Mouse (Mus musculus) midbrain, embryonic 12.5 days (tissue): Measurements from ENCODE around the gene Itpr2. TPM values are rescaled to one million over a fixed set of nuclear protein-coding genes. Genes with fewer than 3 reads are reported as not detected.
A peak's percentile ranks its signal among the peaks of the same experiment; 100 is the strongest.

Source experiments
- ATAC-seq: fragments of 200-750 bp; cut with Nextera tagmentation; 2 replicates; pipeline ENCODE4 v1.8.0; 2017; ENCODE audit warnings: low read depth, moderate TSS enrichment, moderate library complexity; ENCODE audit not compliant: low FRiP score
- H3K27ac ChIP-seq: fragments of 300-500 bp; sonication (generic); replicated peaks from 2 replicates; pipeline ENCODE4 v1.5.1; 2016; ENCODE audit warnings: mild to moderate bottlenecking
- H3K27me3 ChIP-seq: fragments of 300-500 bp; sonication (generic); 2 replicates; pipeline ENCODE4 v1.6.1; 2016; ENCODE audit warnings: mild to moderate bottlenecking
- H3K36me3 ChIP-seq: fragments of 300-500 bp; sonication (generic); 2 replicates; pipeline ENCODE4 v1.6.1; 2016
- H3K4me1 ChIP-seq: fragments of 300-500 bp; sonication (generic); 2 replicates; pipeline ENCODE4 v1.6.1; 2016
- H3K4me2 ChIP-seq: fragments of 300-500 bp; sonication (generic); replicated peaks from 2 replicates; pipeline ENCODE4 v1.6.1; 2016; ENCODE audit warnings: mild to moderate bottlenecking, moderate library complexity
- H3K4me3 ChIP-seq: fragments of 300-500 bp; sonication (generic); 2 replicates; pipeline ENCODE4 v1.5.1; 2016; ENCODE audit warnings: mild to moderate bottlenecking
- H3K9ac ChIP-seq: fragments of 300-500 bp; sonication (generic); replicated peaks from 2 replicates; pipeline ENCODE4 v1.6.1; 2016; ENCODE audit warnings: mild to moderate bottlenecking, moderate library complexity
- H3K9me3 ChIP-seq: fragments of 300-500 bp; sonication (generic); 2 replicates; pipeline ENCODE4 v1.6.1; 2016; ENCODE audit warnings: mild to moderate bottlenecking
- WGBS: fragments of 180-500 bp; shearing (Covaris S2); methylation state at CpG from one replicate; pipeline ENCODE4 v1.1.7; 2016; 5-methylcytosine and 5-hydroxymethylcytosine counted together
- polyA plus RNA-seq: library from polyadenylated mRNA; unstranded; fragments of >200 nt; fragmentation: Nextera tagmentation; extraction: Ambion mirVana; gene quantifications from 2 replicates; pipeline ENCODE4 v1.2.1, GENCODE M21; 2016

The Itpr2 gene
- polyA plus RNA-seq, 1 experiment from 2014 or later = 5.1 TPM

- 4% methylated on average over 12 of the region's 12 CpGs for WGBS
Observed at GRCm38 (mm10) chr6:146114731-146115302, 387.2 kb downstream of the Itpr2 start.

GRCm38 (mm10) chr6:146114071-146114470, 388.0 kb downstream of the Itpr2 start:
- peaks cover 45% of the 10 kb centered on the region for H3K4me1 ChIP-seq
- no peaks in the 10 kb centered on the region for H3K9me3 ChIP-seq
- WGBS = 83% methylated on average over 3 of the region's 3 CpGs
- H3K36me3 ChIP-seq = no peaks in the 10 kb centered on the region
- peak overlapping the region; percentile 43; the same call in 1 of the 2 replicates for H3K27ac ChIP-seq
- no peak overlapping the region for H3K4me3 ChIP-seq
- H3K27me3 ChIP-seq = no peaks in the 10 kb centered on the region
- H3K4me2 ChIP-seq = no peak overlapping the region
- ATAC-seq = no peak
- no peak overlapping the region for H3K9ac ChIP-seq

More at GRCm38 (mm10) chr6:146114731-146115302, 387.2 kb downstream of the Itpr2 start:
- peak; percentile 84 for ATAC-seq
- Histone ChIP-seq H3K27me3 (no peaks in the 10 kb centered on the region), H3K9me3 (no peaks in the 10 kb centered on the region), H3K27ac (peak overlapping the region; percentile 80), H3K4me1 (peaks cover 45% of the 10 kb centered on the region), H3K36me3 (no peaks in the 10 kb centered on the region), H3K4me2 (peak overlapping the region; percentile 40), H3K9ac (no peak overlapping the region), H3K4me3 (0 out of 2 replicates have a peak overlapping the region, but pooled peaks have one; percentile 10)

GRCm38 (mm10) chr6:146113085-146113484, 388.9 kb downstream of the Itpr2 start:
- Histone ChIP-seq H3K9me3 (no peaks in the 10 kb centered on the region), H3K4me3 (no peak overlapping the region), H3K27me3 (no peaks in the 10 kb centered on the region), H3K4me1 (peaks cover 45% of the 10 kb centered on the region), H3K9ac (no peak overlapping the region), H3K27ac (0 out of 2 replicates have a peak overlapping the region, but pooled peaks have one; percentile 6), H3K4me2 (no peak overlapping the region), H3K36me3 (no peaks in the 10 kb centered on the region)
- WGBS = 92% methylated on average over 4 of the region's 4 CpGs
- no peak for ATAC-seq

GRCm38 (mm10) chr6:146112211-146112610, 389.8 kb downstream of the Itpr2 start:
- Histone ChIP-seq H3K9ac (no peak overlapping the region), H3K4me2 (no peak overlapping the region), H3K9me3 (no peaks in the 10 kb centered on the region), H3K4me1 (peaks cover 45% of the 10 kb centered on the region), H3K27me3 (no peaks in the 10 kb centered on the region), H3K27ac (peak overlapping the region; percentile 66; the same call in 1 of the 2 replicates), H3K4me3 (no peak overlapping the region), H3K36me3 (no peaks in the 10 kb centered on the region)
- 55% methylated on average over 7 of the region's 7 CpGs for whole genome bisulfite sequencing
- ATAC-seq = no peak

GRCm38 (mm10) chr6:146111781-146112180, 390.2 kb downstream of the Itpr2 start:
- H3K4me1 ChIP-seq = peaks cover 45% of the 10 kb centered on the region
- WGBS = 56% methylated on average over 6 of the region's 6 CpGs
- H3K36me3 ChIP-seq = no peaks in the 10 kb centered on the region
- ATAC-seq = no peak
- no peak overlapping the region for H3K9ac ChIP-seq
- peak overlapping the region; percentile 66 for H3K27ac ChIP-seq
- no peaks in the 10 kb centered on the region for H3K9me3 ChIP-seq
- no peak overlapping the region for H3K4me3 ChIP-seq
- H3K27me3 ChIP-seq = no peaks in the 10 kb centered on the region
- H3K4me2 ChIP-seq = no peak overlapping the region; the same call in 1 of the 2 replicates

- H3K4me2 ChIP-seq = no peak overlapping the region; the same call in 1 of the 2 replicates
- 25% methylated on average over 21 of the region's 21 CpGs for WGBS
- peak overlapping the region; percentile 66 for H3K27ac ChIP-seq
- peak; percentile 71 for ATAC-seq
- H3K4me1 ChIP-seq = peaks cover 45% of the 10 kb centered on the region
- no peaks in the 10 kb centered on the region for H3K9me3 ChIP-seq
- no peak overlapping the region for H3K4me3 ChIP-seq
- H3K36me3 ChIP-seq = no peaks in the 10 kb centered on the region
- no peaks in the 10 kb centered on the region for H3K27me3 ChIP-seq
- H3K9ac ChIP-seq = no peak overlapping the region
Observed at GRCm38 (mm10) chr6:146110832-146111741, 390.9 kb downstream of the Itpr2 start.

GRCm38 (mm10) chr6:146110425-146110824, 391.6 kb downstream of the Itpr2 start:
- peak overlapping the region; percentile 66 for H3K27ac ChIP-seq
- H3K9me3 ChIP-seq = no peaks in the 10 kb centered on the region
- H3K4me1 ChIP-seq = peaks cover 44% of the 10 kb centered on the region
- H3K4me3 ChIP-seq = no peak overlapping the region
- no peak overlapping the region for H3K4me2 ChIP-seq
- H3K36me3 ChIP-seq = no peaks in the 10 kb centered on the region
- no peak for ATAC-seq
- H3K27me3 ChIP-seq = no peaks in the 10 kb centered on the region
- no peak overlapping the region for H3K9ac ChIP-seq
- WGBS = 69% methylated on average over 4 of the region's 4 CpGs

- no peak overlapping the region for H3K9ac ChIP-seq
- 83% methylated on average over 7 of the region's 7 CpGs for WGBS
- no peak overlapping the region for H3K4me3 ChIP-seq
- no peaks in the 10 kb centered on the region for H3K36me3 ChIP-seq
- H3K27me3 ChIP-seq = no peaks in the 10 kb centered on the region
- 0 out of 2 replicates have a peak, but pooled peaks cover 2% of the 10 kb centered on the region for H3K9me3 ChIP-seq
- no peak overlapping the region for H3K27ac ChIP-seq
- no peak overlapping the region for H3K4me2 ChIP-seq
- peaks cover 30% of the 10 kb centered on the region for H3K4me1 ChIP-seq
- no peak for ATAC-seq
Observed at GRCm38 (mm10) chr6:146108695-146109094, 393.3 kb downstream of the Itpr2 start.

GRCm38 (mm10) chr6:146107117-146107832, 394.7 kb downstream of the Itpr2 start:
- Histone ChIP-seq H3K27me3 (no peaks in the 10 kb centered on the region), H3K9ac (no peak overlapping the region), H3K4me1 (peaks cover 18% of the 10 kb centered on the region), H3K36me3 (no peaks in the 10 kb centered on the region), H3K4me2 (no peak overlapping the region), H3K9me3 (0 out of 2 replicates have a peak, but pooled peaks cover 2% of the 10 kb centered on the region), H3K27ac (no peak overlapping the region), H3K4me3 (no peak overlapping the region)
- no peak for ATAC-seq
- 81% methylated on average over 4 of the region's 4 CpGs for WGBS

GRCm38 (mm10) chr6:146083056-146083961, 418.7 kb downstream of the Itpr2 start:
- ATAC-seq = no peak
- no peak overlapping the region for H3K4me2 ChIP-seq
- peaks cover 10% of the 10 kb centered on the region; the same call in 1 of the 2 replicates for H3K4me1 ChIP-seq
- no peaks in the 10 kb centered on the region for H3K36me3 ChIP-seq
- 81% methylated on average over 15 of the region's 15 CpGs for WGBS
- H3K27ac ChIP-seq = no peak overlapping the region
- H3K27me3 ChIP-seq = no peaks in the 10 kb centered on the region
- H3K4me3 ChIP-seq = no peak overlapping the region
- H3K9ac ChIP-seq = no peak overlapping the region
- no peaks in the 10 kb centered on the region for H3K9me3 ChIP-seq

- no peak overlapping the region for H3K9ac ChIP-seq
- H3K36me3 ChIP-seq = no peaks in the 10 kb centered on the region
- no peaks in the 10 kb centered on the region for H3K9me3 ChIP-seq
- H3K27ac ChIP-seq = no peak overlapping the region
- no peak overlapping the region for H3K4me2 ChIP-seq
- no peak for ATAC-seq
- H3K27me3 ChIP-seq = no peaks in the 10 kb centered on the region
- peaks cover 10% of the 10 kb centered on the region; the same call in 1 of the 2 replicates for H3K4me1 ChIP-seq
- 90% methylated on average over 9 of the region's 9 CpGs for WGBS
- no peak overlapping the region for H3K4me3 ChIP-seq
Observed at GRCm38 (mm10) chr6:146082476-146082875, 419.5 kb downstream of the Itpr2 start.
